Mouse (Mus musculus): Measurements from ENCODE around the gene Arhgap27. TPM values are rescaled to one million over a fixed set of nuclear protein-coding genes. Genes with fewer than 3 reads are reported as not detected.

The Arhgap27 gene
- polyA plus RNA-seq, 1 experiment from 2014 or later, result 7.1 TPM

GRCm38 (mm10) chr11:103344494-103345332 lies 18.8 kb downstream of the Arhgap27 start:
- Histone ChIP-seq H3K27me3 (peaks cover 11% of the 10 kb centered on the region), H3K4me2 (no peak overlapping the region), H3K9me3 (no peaks in the 10 kb centered on the region), H3K27ac (no peak overlapping the region), H3K9ac (replicated peaks) (no peak overlapping the region), H3K36me3 (no peaks in the 10 kb centered on the region), H3K4me3 (replicated peaks) (no peak overlapping the region), H3K4me1 (replicated peaks) (peaks cover 11% of the 10 kb centered on the region)
- no peak for ATAC-seq (ENCODE audit: insufficient number of reproducible peaks, insufficient read depth, low FRiP score, low TSS enrichment, low read depth)
- WGBS, result 69% methylated on average over 19 of the region's 19 CpGs

DNA sequence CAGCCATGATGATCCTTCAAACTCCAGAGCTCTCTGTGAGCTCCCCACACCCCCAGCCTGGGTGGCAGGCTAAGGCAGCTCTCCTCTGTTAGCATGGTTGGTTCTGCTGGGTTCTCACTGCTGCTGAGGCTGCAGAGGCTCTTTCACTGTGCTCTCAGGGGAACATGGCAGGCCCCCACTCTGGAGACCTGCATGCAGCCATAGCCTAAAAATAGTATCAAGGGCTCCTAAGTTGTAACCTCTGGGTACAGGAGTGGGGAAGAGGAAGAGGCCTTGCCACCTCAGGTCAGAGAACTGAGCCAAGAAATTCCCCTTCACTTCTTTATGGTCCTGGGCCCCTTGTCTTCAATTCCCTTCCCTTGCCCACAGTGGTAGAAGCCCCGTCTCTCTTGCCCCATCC lies 19.6 kb downstream of the Arhgap27 start:
- ATAC-seq (ENCODE audit: insufficient number of reproducible peaks, insufficient read depth, low FRiP score, low TSS enrichment, low read depth), result no peak
- Histone ChIP-seq H3K4me1 (replicated peaks) (peaks cover 15% of the 10 kb centered on the region), H3K4me3 (replicated peaks) (no peak overlapping the region), H3K4me2 (no peak overlapping the region), H3K9ac (replicated peaks) (no peak overlapping the region), H3K36me3 (no peaks in the 10 kb centered on the region), H3K9me3 (no peaks in the 10 kb centered on the region), H3K27me3 (peaks cover 19% of the 10 kb centered on the region), H3K27ac (no peak overlapping the region)
- WGBS, result 81% methylated on average over 1 of the region's 1 CpGs

DNA sequence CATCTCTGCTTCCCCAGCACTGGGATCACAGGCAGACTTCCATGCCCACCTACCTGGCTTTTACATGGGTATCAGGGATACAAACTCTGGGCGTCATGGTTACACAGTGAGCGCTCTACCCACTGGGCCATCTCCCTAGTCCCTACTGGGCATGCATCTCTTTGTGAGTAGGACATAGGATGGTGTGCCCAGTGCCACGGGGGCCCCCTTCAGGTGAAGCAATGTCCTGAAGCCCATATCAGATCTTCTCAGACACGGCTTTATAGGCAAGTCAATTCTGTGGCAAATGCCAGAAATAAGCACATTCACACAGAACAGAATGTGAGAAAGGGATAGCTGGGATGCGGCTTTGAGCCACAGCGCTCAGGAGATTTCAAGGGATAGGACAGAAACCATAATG lies 20.4 kb downstream of the Arhgap27 start:
- Histone ChIP-seq H3K9ac (replicated peaks) (no peak overlapping the region), H3K9me3 (no peaks in the 10 kb centered on the region), H3K4me3 (replicated peaks) (no peak overlapping the region), H3K36me3 (no peaks in the 10 kb centered on the region), H3K4me1 (replicated peaks) (peaks cover 15% of the 10 kb centered on the region), H3K27me3 (peaks cover 26% of the 10 kb centered on the region), H3K4me2 (no peak overlapping the region), H3K27ac (no peak overlapping the region)
- ATAC-seq (ENCODE audit: insufficient number of reproducible peaks, insufficient read depth, low FRiP score, low TSS enrichment, low read depth), result no peak
- WGBS, result 88% methylated on average over 6 of the region's 6 CpGs

DNA sequence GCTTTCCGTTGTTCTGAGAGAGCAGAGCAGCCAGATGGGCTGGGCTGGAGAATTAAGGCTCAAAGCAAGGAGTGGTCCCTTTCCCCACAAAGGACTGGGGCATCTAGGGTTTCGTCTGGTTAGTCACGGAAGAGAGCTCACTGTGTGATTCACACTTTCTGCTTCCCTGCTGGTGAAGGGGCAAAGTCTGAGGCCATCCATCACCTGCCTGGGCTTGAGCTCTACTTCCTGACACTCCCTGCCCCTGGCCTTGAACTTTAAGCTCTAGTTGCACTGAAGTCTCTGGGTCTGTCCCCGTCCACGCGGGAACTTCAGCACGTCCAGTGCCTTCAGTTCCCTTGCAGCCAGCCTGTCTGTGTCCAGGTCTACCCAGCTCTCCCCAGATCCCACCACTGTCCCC lies 22.8 kb downstream of the Arhgap27 start:
- H3K9ac ChIP-seq (replicated peaks), result no peak overlapping the region
- H3K36me3 ChIP-seq, result no peaks in the 10 kb centered on the region
- 34% methylated on average over 7 of the region's 7 CpGs for WGBS
- H3K4me1 ChIP-seq (replicated peaks), result peaks cover 15% of the 10 kb centered on the region
- H3K27me3 ChIP-seq, result peaks cover 35% of the 10 kb centered on the region
- ATAC-seq (ENCODE audit: insufficient number of reproducible peaks, insufficient read depth, low FRiP score, low TSS enrichment, low read depth), result no peak
- H3K9me3 ChIP-seq, result no peaks in the 10 kb centered on the region
- H3K4me3 ChIP-seq (replicated peaks), result no peak overlapping the region
- no peak overlapping the region for H3K27ac ChIP-seq
- H3K4me2 ChIP-seq, result 0 out of 2 replicates have a peak overlapping the region, but pooled peaks have one; percentile 50

DNA sequence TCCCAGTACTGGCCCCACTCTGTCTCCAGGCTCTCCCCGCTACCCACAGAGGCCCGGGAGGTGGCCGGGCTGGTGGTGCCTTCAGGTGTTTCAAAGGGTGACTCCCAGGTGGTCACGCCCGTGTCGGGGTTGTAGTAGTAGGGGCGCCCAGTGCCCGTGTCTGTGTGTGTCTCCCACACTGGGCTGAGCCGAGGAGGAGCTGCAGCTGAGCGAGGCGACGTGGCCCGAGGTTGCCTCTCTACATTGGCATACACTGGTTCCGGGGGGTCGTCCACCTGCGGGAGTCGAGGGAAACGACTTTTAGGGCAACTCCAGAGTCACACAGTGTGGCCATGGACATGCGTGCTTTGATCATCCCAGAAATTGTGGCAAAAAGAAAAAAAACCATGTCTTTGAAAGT lies 23.4 kb downstream of the Arhgap27 start:
- ATAC-seq (ENCODE audit: insufficient number of reproducible peaks, insufficient read depth, low FRiP score, low TSS enrichment, low read depth), result no peak
- H3K4me2 ChIP-seq, result peak overlapping the region; percentile 50
- H3K27me3 ChIP-seq, result peaks cover 41% of the 10 kb centered on the region
- H3K9ac ChIP-seq (replicated peaks), result no peak overlapping the region; the same call in 1 of the 2 replicates
- H3K9me3 ChIP-seq, result no peaks in the 10 kb centered on the region
- H3K27ac ChIP-seq, result no peak overlapping the region
- H3K4me1 ChIP-seq (replicated peaks), result peaks cover 15% of the 10 kb centered on the region
- 54% methylated on average over 19 of the region's 19 CpGs for WGBS
- peak overlapping the region; percentile 24; the same call in 1 of the 2 replicates for H3K4me3 ChIP-seq (replicated peaks)
- H3K36me3 ChIP-seq, result no peaks in the 10 kb centered on the region

DNA sequence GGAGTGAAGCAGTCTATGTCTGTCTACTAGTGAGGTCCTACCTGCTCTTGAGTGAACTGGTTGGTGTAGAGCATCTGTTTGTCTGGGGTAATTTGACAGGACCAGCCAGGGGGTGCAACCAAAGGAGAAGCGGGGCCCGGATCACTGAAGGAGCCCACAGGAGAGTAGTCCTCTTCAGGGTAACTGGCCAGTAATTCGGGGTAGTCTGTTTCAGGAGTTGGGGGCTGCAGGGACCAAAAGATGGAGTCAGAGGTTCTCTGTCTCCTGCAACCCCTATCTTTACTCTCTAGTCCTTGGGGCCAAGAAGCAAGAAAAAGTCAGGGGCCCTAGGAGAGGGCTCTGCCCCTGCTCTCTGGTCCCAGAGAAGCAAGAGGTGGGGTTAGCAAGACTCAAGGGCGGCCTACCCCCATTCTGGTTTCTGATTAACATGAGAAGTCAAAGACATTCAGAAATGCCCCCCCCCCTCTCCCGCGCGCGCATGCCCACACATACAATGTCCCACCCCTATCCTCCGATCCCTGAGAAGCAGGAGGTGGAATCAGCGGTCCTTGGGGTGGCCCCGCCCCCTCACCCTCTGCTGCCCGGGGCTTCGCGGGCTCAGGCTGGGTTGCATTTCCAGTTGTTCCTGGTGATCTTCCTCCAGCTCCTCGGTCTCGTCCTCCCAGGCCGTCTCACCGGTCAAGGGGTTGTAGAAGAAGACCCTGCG lies 23.9 kb downstream of the Arhgap27 start:
- peak overlapping the region; percentile 50 for H3K4me2 ChIP-seq
- WGBS, result 42% methylated on average over 16 of the region's 19 CpGs
- H3K4me1 ChIP-seq (replicated peaks), result peaks cover 15% of the 10 kb centered on the region
- H3K9ac ChIP-seq (replicated peaks), result no peak overlapping the region; the same call in 1 of the 2 replicates
- peaks cover 47% of the 10 kb centered on the region for H3K27me3 ChIP-seq
- ATAC-seq (ENCODE audit: insufficient number of reproducible peaks, insufficient read depth, low FRiP score, low TSS enrichment, low read depth), result no peak
- no peaks in the 10 kb centered on the region for H3K9me3 ChIP-seq
- peak overlapping the region; percentile 24; the same call in 1 of the 2 replicates for H3K4me3 ChIP-seq (replicated peaks)
- no peaks in the 10 kb centered on the region for H3K36me3 ChIP-seq
- no peak overlapping the region for H3K27ac ChIP-seq

DNA sequence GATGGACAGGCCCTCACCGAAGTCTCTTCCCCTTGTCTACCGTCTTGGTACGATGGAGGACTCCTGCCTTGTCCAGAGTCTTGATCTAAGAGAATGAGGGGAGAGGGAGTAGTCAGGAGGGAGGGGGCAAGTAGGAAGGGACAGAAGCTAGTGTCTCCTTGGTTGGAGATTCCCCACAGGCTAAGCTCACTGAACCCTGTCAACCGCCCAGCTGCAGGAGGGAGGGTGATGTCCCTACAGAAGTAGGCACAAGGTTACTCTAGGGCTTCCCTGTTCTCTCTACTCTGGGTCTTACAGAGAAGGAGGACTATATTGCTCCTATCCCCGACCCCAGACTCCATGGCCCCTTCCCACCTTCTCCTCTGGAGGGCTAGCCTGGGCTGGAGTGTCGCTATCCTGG lies 24.8 kb downstream of the Arhgap27 start:
- Histone ChIP-seq H3K4me3 (replicated peaks) (no peak overlapping the region), H3K36me3 (no peaks in the 10 kb centered on the region), H3K27me3 (peaks cover 55% of the 10 kb centered on the region), H3K9ac (replicated peaks) (no peak overlapping the region), H3K9me3 (no peaks in the 10 kb centered on the region), H3K27ac (no peak overlapping the region), H3K4me2 (no peak overlapping the region), H3K4me1 (replicated peaks) (peaks cover 17% of the 10 kb centered on the region)
- 89% methylated on average over 6 of the region's 6 CpGs for WGBS
- ATAC-seq (ENCODE audit: insufficient number of reproducible peaks, insufficient read depth, low FRiP score, low TSS enrichment, low read depth), result no peak

- no peak overlapping the region for H3K27ac ChIP-seq
- H3K4me3 ChIP-seq (replicated peaks), result no peak overlapping the region
- no peak for ATAC-seq (ENCODE audit: insufficient number of reproducible peaks, insufficient read depth, low FRiP score, low TSS enrichment, low read depth)
- H3K9ac ChIP-seq (replicated peaks), result no peak overlapping the region
- 85% methylated on average over 7 of the region's 7 CpGs for WGBS
- H3K9me3 ChIP-seq, result no peaks in the 10 kb centered on the region
- H3K27me3 ChIP-seq, result peaks cover 61% of the 10 kb centered on the region
- no peaks in the 10 kb centered on the region for H3K36me3 ChIP-seq
- H3K4me1 ChIP-seq (replicated peaks), result peaks cover 21% of the 10 kb centered on the region
- no peak overlapping the region for H3K4me2 ChIP-seq
Observed at GRCm38 (mm10) chr11:103338119-103338518, 25.4 kb downstream of the Arhgap27 start.

- no peaks in the 10 kb centered on the region for H3K36me3 ChIP-seq
- 82% methylated on average over 2 of the region's 2 CpGs for WGBS
- H3K9ac ChIP-seq (replicated peaks), result no peak overlapping the region
- peaks cover 29% of the 10 kb centered on the region for H3K4me1 ChIP-seq (replicated peaks)
- peaks cover 70% of the 10 kb centered on the region for H3K27me3 ChIP-seq
- no peak for ATAC-seq (ENCODE audit: insufficient number of reproducible peaks, insufficient read depth, low FRiP score, low TSS enrichment, low read depth)
- no peaks in the 10 kb centered on the region for H3K9me3 ChIP-seq
- H3K4me3 ChIP-seq (replicated peaks), result no peak overlapping the region
- H3K4me2 ChIP-seq, result no peak overlapping the region
- H3K27ac ChIP-seq, result no peak overlapping the region
Observed at GRCm38 (mm10) chr11:103337180-103337579, 26.3 kb downstream of the Arhgap27 start.

DNA sequence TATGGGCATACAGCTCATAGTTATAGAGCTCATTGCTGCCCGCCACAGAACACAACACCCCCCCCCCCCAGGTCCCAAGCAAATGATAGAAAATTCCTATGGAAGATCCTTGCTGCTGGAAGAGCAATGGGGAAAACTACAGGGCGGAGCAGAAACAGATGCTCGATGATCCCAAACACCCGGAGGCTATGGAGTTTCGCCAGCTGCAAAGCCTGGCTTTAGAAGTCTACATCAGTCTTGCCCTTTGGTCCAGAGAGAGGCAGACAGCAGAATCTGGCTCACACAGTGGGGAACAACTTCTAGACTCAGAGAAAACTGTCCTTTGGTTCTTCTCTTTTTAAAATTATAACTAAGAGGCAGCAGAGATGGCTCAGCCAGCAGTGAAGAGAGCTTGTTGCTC lies 27.9 kb downstream of the Arhgap27 start:
- H3K36me3 ChIP-seq, result no peaks in the 10 kb centered on the region
- H3K4me2 ChIP-seq, result no peak overlapping the region
- no peak overlapping the region for H3K4me3 ChIP-seq (replicated peaks)
- H3K9me3 ChIP-seq, result no peaks in the 10 kb centered on the region
- no peak overlapping the region for H3K27ac ChIP-seq
- peaks cover 26% of the 10 kb centered on the region for H3K4me1 ChIP-seq (replicated peaks)
- 75% methylated on average over 5 of the region's 5 CpGs for WGBS
- ATAC-seq (ENCODE audit: insufficient number of reproducible peaks, insufficient read depth, low FRiP score, low TSS enrichment, low read depth), result no peak
- H3K27me3 ChIP-seq, result peaks cover 76% of the 10 kb centered on the region
- H3K9ac ChIP-seq (replicated peaks), result no peak overlapping the region

DNA sequence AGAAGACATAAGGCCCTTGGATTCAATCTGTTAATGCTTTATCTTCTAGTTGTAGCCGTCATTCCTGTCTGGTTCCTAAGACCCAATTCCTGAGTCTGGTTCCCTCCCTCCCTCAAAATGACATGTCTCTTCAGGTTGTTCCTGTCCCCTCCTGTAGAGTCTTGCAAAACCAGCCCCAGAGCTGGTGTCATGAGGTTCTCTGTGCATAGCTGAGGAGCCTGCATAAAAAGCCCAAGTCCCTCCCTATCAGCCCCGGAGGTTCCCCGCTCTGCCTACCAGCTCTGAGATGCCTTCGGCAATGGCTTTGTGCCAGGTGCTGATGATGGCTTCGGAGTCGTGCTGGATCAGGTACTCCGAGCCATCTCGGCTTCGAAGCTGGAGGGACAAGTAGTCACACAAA lies 28.6 kb downstream of the Arhgap27 start:
- Histone ChIP-seq H3K36me3 (no peaks in the 10 kb centered on the region), H3K27me3 (peaks cover 69% of the 10 kb centered on the region), H3K9me3 (no peaks in the 10 kb centered on the region), H3K4me2 (no peak overlapping the region), H3K4me1 (replicated peaks) (peaks cover 20% of the 10 kb centered on the region), H3K4me3 (replicated peaks) (no peak overlapping the region), H3K27ac (no peak overlapping the region), H3K9ac (replicated peaks) (no peak overlapping the region)
- ATAC-seq (ENCODE audit: insufficient number of reproducible peaks, insufficient read depth, low FRiP score, low TSS enrichment, low read depth), result no peak
- WGBS, result 84% methylated on average over 9 of the region's 9 CpGs

All from limb, embryonic 12.5 days (tissue).